Mouse (Mus musculus): ENCODE results near the gene Zfp644.
A peak's percentile ranks its signal among the peaks of the same experiment; 100 is the strongest.
"Not testable (repeated sequence)": the region's sequence is repeated elsewhere in the genome, so short reads cannot be mapped to it uniquely, and the experiment has no call there.

The Zfp644 gene

DNA sequence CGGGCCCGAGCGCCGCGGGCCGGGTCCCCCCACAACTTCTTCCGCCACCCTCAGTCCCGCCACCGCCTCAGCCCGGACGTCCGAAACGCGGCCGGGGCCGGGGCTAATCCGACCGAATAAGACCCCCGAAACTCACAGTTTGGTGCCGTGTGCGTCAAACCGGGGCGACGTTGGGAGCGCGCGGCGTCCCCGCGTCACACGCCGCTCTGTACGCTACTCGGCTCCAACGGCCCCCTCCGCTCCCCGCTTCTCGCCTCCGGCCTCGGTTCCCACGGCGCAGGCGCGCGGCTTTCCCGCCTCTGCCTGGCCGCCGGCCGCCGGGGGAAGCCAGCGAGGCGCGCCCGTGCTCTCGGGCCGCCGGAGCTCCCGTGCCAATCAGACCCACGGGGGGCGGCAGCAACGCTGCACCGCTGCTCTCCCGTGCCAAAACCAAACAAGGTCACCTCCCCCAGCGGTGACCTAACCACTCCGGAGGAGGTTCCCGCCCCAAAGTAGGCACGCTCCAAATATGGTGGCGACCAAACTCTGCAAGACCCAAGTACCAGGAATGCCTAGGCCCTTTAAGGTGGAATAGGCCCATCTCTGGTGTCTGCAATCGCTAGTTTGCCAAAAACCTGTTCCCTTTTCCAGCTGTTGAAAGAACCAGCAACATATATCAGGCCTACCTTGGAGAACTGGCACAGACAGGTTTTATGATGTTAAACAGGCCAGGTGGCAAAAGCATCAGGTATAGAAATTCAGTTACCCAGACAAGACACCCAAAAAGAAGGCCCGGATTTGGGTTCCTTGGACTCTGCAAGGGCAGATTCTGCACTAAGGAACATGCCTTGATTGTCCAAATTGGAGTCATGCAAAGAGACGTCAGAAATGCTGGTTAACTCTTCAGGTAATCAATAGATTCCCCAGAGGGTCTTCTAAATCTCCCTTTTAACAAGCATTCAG, at the start of gene Zfp644:
TSS of gene Zfp644 (minus strand) at position 892 of the 942 bp plus-strand sequence.
- peak; percentile 89 for DNase-seq (ENCODE audit: extremely low read depth, insufficient read length, low spot score)

DNA sequence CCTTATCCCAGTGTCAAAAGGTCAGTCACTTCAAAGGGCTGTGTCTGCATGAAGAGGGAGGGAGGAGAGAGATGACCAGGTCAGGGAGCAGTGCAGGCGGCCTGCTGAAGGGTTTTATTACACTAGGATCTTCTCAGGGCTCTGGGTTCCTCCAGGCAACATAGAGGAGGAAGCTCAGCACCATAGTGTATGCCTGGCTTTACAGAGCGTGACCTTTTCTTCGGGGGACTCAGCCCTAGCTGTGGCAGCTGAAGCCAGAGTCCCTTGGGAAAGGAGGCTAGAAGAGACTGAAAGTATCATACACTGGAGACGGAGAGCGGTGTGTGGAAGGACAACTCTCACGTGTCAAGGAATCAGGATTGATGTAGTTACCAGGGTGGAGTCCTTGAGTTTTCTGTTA, 42.6 kb upstream of the Zfp644 start:
- no peak for DNase-seq (ENCODE audit: extremely low read depth, insufficient read length, low spot score)

DNA sequence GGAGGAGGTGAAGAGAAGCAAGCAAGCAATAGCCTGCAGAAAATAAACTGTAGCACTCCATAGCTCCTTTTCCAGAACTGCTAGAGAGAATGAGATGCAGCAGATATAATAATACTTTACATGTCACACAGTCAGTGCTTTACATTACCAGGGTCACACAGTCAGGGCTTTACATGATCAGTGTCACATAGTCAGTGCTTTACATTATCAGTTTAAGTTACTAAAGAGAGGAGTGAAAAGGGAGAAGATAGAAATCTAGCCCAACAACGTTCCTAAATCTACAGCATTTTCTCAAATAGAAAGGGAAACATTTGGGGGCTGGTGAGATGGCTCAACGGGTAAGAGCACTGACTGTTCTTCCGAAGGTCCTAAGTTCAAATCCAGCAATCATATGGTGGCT, 26.4 kb upstream of the Zfp644 start:
- DNase-seq (ENCODE audit: extremely low read depth, insufficient read length, low spot score) = no peak

DNA sequence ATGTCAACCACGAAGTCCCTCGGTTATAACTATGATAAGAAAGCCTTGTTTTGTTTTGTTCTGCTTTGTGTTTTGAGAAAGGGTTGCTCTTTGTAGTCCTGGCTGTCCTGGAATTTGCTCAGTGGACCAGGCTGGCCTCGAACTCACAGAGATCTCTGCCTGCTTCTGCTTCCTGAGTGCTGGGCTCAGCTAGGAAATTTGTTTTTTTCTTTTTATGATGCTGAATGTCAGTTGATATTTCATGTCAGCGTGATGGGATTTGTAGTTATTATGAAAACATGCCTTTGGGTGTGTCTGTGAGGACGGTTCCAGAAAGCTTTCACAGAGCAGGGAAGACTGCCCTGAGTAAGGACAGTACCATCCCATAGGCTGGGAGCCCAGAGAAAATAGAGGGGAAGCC, 25.7 kb upstream of the Zfp644 start:
- DNase-seq (ENCODE audit: extremely low read depth, insufficient read length, low spot score) = no peak

DNA sequence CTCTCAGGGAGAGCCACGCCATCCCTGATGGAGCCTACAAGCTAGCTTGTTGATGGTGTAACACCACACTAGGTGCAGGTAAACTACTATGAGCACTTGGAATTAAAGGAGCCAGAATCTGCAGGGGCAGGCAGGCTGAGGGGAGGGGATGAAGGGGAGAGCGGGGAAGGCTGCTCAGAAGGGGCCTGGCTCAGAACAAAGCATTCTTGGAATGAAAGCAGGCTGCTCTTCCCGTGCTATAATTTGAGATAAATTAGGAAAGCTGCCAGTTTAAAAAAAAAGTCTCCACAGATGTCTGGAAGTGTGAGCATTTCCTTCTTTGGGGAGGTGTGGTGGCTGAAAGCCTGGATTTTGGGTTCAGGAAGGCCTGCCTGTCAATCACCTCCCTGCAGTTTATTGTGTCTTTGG, 14.8 kb upstream of the Zfp644 start:
- DNase-seq (ENCODE audit: extremely low read depth, insufficient read length, low spot score) = no peak

DNA sequence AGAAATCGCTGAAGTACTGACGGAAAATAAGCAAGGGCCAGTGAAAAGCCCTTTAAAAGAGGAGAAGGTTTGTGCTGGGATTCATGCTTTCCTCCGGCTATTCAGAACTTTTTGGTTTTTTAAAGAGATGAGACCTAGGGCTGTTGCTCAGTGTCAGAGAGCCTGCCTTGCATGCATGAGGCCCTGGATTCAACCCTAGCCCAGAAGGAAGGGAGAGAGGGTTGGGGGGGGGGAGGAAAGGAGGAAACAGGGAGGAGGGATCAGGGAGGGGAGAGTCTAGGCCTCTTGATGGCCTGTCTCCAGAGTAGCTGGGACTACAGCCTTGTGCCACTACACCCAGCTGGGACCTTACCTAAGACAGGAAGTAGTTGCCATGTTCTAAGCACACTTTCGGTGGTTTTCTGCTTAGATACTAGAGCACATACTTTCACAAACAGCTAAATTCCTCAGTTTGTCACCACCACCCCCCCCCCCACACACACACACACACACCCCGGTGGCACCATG, 14.2 kb upstream of the Zfp644 start:
- no peak for DNase-seq (ENCODE audit: extremely low read depth, insufficient read length, low spot score)

DNA sequence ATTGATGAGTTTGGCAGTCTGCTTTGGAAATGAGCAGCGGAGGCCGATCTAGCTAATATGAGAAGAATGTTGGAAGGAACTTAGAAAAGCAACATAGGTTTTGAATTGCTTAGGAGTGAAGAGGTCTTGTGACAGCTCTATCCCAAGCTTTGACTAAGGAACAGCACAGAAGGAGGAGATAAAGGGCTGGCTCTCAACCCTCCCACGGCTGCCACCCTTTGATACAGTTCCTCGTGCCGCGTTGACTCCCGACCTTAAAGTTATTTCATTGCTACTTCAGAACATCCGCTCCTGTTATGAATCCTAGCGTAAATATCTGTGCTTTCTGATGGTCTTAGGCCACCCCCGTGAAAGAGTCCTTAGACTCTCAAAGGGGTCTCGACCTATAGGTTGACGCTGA, 13.5 kb upstream of the Zfp644 start:
- no peak for DNase-seq (ENCODE audit: extremely low read depth, insufficient read length, low spot score)

DNA sequence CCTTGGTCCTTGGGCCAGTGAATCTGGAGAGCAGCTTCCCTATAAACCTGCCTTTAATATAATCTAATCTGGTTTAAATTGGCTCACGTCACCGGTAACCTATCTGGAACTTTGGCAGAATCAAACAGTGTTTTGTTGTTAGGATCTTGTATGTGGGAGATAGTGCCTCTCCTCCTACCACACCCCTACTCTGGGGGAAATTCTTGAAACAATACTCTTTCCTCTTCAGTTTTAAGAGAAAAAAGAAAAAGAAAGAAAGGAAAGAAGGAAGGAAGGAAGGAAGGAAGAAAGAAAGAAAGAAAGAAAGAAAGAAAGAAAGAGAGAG, 13.0 kb upstream of the Zfp644 start:
- no peak for DNase-seq (ENCODE audit: extremely low read depth, insufficient read length, low spot score)

DNA sequence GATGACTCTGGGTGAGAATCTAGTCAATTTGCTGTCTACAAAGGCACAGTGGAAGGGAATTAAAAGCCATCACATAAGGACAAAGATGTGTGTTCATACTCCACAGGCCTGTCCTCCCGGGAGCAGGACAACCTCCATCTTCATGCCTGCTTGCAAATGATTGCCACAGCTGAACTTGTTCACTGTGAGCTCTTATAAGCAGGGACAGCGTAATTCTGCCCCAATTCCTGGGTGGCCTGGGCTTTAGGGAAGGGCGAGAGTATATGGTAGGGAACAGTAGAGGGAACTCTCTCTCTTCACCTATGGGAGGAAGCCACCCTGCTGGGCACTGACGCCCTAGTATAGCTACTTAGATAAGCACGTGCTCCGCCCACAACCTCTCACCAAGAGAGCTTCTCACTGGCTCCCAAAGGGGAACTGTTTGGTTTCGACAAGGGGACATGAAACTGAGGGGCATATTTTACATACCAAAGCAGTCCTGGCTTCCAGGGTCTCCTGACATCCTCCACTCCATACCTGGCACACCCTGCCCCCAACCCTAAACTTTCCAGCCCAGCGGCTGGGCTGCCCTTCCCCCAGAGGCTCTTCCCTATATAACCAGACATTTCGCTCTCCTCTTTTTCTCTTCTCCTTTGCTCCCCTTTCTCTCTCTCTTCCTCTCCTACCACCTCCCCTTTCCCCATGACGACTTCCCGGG, 12.4 kb upstream of the Zfp644 start:
- DNase-seq (ENCODE audit: extremely low read depth, insufficient read length, low spot score) = no peak

DNA sequence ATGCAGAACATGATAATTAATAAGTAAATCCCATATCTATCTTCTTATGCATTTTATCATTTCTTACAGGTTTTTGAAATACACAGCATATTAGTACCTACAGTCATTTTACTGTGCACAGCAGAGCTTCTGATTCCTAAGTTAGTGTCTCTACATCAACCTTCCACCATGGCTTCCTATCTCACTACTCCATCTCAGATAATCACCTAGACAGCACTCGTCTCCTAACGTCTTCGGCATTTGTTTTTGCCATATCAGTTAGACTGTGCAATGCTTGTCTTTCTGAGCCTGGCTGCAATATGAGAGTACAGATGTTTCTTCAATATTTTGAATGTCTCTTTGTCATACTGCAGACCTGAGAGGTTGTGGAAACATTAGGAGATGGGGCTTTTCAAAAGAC, 9.3 kb upstream of the Zfp644 start:
- DNase-seq (ENCODE audit: extremely low read depth, insufficient read length, low spot score) = no peak

DNA sequence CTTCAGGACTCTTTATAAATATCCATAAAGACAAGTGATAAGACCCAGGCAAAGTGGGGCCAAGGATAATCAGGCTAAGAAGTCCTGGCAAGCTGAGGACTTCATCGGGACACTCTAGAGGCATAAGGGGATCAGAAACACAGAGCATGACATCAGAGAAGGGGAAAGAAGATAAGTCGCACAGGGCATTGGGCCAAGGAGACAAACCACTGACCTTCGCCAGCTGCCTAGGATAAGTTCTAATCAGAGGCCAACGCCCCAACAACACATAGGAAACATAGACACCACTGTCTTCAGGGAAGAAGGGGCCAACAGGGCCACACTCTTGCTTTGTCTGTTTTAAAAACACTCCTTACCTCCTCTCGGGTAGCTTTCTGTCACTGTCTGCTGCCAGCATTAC, 8.1 kb upstream of the Zfp644 start:
- no peak for DNase-seq (ENCODE audit: extremely low read depth, insufficient read length, low spot score)

DNA sequence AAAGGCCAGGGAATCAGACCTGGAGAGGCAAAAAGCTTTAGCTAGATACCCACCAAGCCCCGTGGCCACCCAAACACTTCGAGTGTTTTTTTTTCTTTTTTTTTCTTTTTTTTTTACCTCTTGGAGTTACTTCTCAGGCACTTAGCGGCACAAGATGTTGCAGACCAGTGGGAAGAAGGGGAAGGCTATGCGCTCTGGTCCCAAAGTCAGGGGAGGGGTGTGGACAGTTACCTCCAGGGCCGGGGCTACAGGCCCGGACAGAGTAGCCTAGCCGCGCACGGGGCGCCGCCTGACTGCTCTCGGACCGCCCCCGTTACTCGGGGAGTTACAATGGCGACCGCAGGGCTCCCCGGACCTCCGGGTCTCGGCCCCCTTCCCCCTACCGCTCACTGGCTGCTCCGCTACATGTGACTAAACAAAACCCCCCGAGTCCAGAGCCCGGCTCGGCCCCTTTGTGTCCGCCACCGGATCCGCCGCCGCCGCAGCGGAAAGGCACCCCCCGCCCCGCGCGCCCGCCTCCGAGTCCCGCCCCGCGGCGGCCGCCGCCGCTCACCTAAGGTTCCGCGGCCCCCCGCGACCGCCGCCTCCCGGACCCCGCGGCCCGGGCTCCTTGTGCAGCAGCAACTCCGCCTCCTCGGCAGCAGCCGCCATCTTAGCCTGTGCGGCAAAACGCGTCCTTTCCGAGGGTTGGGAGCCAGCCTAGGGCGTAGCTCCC, 1.2 kb downstream of the Zfp644 start:
- DNase-seq (ENCODE audit: extremely low read depth, insufficient read length, low spot score) = peak; percentile 65

DNA sequence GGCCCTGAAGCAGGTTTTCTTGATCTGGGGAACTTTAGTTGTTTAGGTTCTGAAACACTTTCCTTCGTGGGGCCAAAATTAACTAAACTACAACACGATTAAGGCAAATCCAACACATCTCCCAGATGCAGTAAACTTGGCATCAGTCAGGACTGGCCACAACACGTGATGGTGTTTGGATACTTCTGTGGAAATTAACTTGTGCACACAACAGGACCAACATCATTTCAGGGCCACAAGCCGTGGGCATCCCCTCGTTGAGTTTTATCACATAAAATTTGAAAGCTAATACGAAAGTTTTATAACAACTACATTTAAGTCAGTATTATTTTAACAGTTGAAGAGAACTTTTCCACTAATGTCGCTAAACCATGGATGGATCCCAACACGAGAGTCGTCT, 1.9 kb downstream of the Zfp644 start:
- DNase-seq (ENCODE audit: extremely low read depth, insufficient read length, low spot score) = no peak

DNA sequence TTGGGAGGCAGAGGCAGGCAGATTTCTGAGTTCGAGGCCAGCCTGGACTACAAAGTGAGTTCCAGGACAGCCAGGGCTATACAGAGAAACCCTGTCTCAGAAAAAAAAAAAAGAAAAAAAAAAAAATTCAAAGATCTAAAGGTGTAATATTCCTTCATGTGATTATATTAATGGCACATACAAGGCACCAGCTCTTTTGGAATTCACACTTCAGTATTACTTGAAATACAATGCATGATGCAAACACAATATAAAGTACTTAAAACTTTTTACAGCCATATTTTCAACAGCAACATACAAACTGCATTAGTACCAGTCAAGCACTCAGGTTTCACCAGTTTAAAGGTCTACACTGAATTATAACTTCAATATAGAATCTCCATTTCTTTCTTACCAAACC, 2.4 kb downstream of the Zfp644 start:
- no peak for DNase-seq (ENCODE audit: extremely low read depth, insufficient read length, low spot score)

DNA sequence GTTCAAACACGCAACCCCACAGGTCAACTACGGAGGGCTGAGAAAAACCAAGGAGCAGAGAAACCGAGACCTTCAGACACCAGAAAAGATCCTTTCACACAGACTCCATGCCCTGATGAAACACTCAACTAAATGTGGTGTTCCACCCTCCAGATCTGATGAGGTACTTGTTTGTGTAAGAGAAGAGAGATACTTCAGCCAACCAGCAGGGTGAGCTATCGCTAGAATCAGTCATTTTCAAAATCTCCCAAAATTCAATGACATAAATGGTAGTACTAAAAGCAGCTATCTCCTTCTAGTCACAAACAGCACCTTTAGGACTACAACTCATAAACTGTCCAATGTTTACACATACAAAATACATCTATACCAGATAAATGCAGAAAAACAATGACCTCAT, 4.1 kb downstream of the Zfp644 start:
- no peak for DNase-seq (ENCODE audit: extremely low read depth, insufficient read length, low spot score)

DNA sequence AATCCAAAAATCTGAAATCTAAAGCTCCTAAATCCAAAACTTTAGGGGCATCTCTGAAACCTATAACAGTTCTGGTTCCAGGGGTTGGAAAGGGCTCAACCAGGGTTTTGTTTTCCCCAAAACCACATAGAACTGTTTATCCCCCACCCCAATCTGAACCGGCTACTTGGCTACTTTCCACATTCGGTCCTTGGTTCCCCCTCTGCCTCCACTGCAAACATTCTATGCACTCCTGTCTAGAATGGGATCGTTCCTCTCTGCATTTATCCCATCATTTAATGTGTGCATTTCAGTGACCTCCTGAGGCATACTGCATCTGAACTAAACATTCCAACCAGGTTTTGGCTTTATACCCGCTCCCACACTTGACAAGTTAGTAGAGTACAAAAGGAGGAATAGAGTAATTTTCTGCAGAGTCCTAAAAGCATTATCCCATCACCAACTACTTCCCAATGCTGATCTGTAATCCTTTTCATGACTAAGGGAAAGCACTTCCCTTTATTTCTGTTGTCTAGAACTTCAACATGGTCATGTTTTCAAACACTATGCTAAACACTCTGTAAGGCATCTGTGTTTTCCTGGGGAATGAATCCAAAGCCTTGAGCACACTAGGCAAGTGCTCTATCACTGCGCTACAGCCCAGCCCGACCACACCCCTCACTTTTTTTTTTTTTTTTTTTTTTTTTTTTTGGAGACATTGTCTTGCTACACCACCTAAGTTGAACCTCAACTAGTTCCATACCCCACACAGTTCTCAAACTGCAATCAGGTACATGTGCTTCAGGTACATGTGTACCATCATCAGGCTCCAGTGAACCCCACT, 16.2 kb downstream of the Zfp644 start:
- no peak for DNase-seq (ENCODE audit: extremely low read depth, insufficient read length, low spot score)

DNA sequence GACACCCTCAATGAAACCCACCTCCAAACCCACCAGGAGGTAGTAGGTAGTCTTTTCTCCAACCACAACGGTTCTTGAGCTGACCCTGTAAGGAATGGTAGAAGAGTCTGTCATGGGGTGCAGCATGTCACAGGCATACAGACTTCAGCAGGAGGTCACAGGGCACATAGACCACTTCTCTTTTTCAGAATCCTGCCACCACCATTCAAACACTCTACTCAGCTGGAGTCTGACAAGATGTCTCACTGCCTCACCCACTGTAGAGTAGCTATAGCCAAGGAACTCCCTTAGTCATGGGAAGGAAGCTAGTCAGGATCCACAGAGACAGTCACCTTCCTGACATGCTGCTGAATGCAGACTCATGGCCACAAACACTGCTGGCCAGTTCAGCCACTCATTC, 17.4 kb downstream of the Zfp644 start:
- DNase-seq (ENCODE audit: extremely low read depth, insufficient read length, low spot score) = no peak

DNA sequence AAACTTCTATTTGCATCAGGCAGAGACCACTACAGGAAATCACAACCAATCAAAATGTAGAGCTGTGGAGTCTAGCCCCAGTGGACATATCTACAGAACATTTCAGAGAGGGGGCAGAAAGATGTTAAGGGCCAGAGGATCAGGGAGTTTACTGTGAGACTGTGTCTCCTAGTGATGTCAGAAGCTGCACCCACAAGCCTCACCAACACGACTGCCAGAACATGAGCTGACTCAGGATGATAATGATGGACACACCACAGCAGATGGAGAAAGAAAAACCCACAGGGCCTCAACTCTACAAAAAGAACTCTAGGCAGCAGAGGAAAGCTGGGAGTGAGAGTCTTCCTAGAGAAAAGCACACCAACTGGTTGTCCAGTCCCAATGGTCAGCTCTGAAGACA, 18.3 kb downstream of the Zfp644 start:
- not testable (repeated sequence) for DNase-seq (ENCODE audit: extremely low read depth, insufficient read length, low spot score)

DNA sequence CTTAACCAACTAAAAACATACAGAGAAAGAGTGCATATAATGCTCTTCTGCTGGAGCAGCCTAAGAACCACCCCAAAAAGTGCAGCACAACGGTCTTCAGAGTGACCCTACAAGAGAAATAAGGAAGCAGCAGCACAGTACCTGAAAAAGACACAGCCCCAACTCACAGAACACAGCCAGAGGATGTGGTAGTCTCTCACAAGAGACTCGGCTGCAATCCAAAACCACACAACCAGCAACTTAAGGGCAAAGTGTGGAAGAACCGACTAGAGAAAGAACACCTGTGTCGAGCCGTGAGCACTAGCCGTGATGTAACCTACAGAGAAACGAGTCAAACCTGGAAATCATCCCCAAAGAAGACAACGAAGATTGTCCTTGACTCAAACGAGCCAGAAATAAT, 20.3 kb downstream of the Zfp644 start:
- no peak for DNase-seq (ENCODE audit: extremely low read depth, insufficient read length, low spot score)

DNA sequence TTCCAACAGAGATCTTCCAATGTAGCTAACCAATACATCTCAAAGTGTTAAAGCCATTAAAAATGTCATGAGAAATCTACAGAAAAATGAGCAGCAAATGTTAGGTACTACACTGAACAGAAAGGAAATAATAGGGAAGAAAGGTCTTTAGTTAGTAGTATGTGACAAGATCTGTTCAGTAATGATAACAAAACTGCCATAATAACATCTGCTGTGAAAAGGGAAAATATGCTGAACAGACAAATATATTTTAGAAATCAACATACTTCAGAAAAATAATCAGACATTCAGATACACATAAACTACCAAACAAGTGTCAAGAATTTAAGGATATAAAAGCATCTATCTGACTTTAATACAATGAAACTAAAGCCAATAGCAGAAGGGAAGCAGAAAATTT, 24.5 kb downstream of the Zfp644 start:
- no peak for DNase-seq (ENCODE audit: extremely low read depth, insufficient read length, low spot score)

DNA sequence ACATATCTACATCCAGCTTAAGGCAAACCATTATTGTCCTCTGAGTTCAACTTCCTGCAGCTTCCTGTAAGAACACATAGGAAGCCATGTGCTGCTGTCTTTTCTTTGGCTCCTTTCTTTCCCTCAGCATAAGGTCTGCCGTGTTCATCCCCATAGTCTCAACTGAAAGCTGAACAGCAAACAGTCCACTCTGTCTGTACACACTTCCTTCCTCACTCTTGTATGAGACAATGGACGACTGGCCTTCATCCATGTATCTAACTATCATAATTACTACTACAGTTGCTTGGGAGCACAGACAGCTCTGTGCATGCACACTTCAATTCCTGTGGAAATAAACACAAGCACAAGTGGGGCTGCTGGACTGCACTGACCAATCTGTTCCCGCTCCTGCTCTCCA, 25.2 kb downstream of the Zfp644 start:
- DNase-seq (ENCODE audit: extremely low read depth, insufficient read length, low spot score) = no peak

Data from 3134 (cell line).